Mouse (Mus musculus) stomach, embryonic 16.5 days (tissue): Measurements from ENCODE around the gene Atp6v0d1. TPM values are rescaled to one million over a fixed set of nuclear protein-coding genes. Genes with fewer than 3 reads are reported as not detected.

Experiments used
- ATAC-seq: fragments of 200-750 bp; cut with Nextera tagmentation; 2 replicates; pipeline ENCODE4 v1.8.0; 2017; ENCODE audit warnings: moderate number of reproducible peaks, moderate TSS enrichment; ENCODE audit not compliant: insufficient read depth, low FRiP score
- H3K27ac ChIP-seq: fragments of 300-500 bp; sonication (generic); 2 replicates; pipeline ENCODE4 v1.5.1; 2014; ENCODE audit warnings: low read length
- H3K27me3 ChIP-seq: fragments of 300-500 bp; sonication (generic); 2 replicates; pipeline ENCODE4 v1.6.1; 2014; ENCODE audit warnings: low read length, control low read depth, mixed read lengths; ENCODE audit not compliant: control insufficient read depth, insufficient read depth
- H3K36me3 ChIP-seq: fragments of 300-500 bp; sonication (generic); 2 replicates; pipeline ENCODE4 v1.6.1; 2014; ENCODE audit warnings: low read length; ENCODE audit not compliant: control insufficient read depth, insufficient read depth
- H3K4me1 ChIP-seq: fragments of 300-500 bp; sonication (generic); 2 replicates; pipeline ENCODE4 v1.6.1; 2014; ENCODE audit warnings: low read length, control low read depth, mixed read lengths; ENCODE audit not compliant: control insufficient read depth, insufficient read depth
- H3K4me2 ChIP-seq: fragments of 300-500 bp; sonication (generic); 2 replicates; pipeline ENCODE4 v1.6.1; 2014; ENCODE audit warnings: low read depth, low read length, mixed read lengths
- H3K4me3 ChIP-seq: fragments of 300-500 bp; sonication (generic); replicated peaks from 2 replicates; pipeline ENCODE4 v1.5.1; 2014; ENCODE audit warnings: mild to moderate bottlenecking, low read length
- H3K9ac ChIP-seq: fragments of 300-500 bp; sonication (generic); 2 replicates; pipeline ENCODE4 v1.6.1; 2014; ENCODE audit warnings: low read length
- H3K9me3 ChIP-seq: fragments of 300-500 bp; sonication (generic); replicated peaks from 2 replicates; pipeline ENCODE4 v1.6.1; 2016; ENCODE audit warnings: low read length, control low read depth; ENCODE audit not compliant: control insufficient read depth
- WGBS: fragments of 180-500 bp; shearing (Covaris S2); extraction: QIAGEN DNeasy Blood & Tissue Kit; methylation state at CpG from one replicate; pipeline ENCODE4 v1.1.7; 2014; 5-methylcytosine and 5-hydroxymethylcytosine counted together
- polyA plus RNA-seq: library from polyadenylated mRNA; unstranded; fragments of >200 nt; fragmentation: Nextera tagmentation; extraction: Ambion mirVana; gene quantifications from 2 replicates; pipeline ENCODE4 v1.2.1, GENCODE M21; 2015

Atp6v0d1 gene
- polyA plus RNA-seq, 1 experiment from 2014 or later = 83.5 TPM

GRCm38 (mm10) chr8:105521061-105521460 lies 44.8 kb downstream of the Atp6v0d1 start:
- no peak overlapping the region for H3K4me3 ChIP-seq
- no peaks in the 10 kb centered on the region; the same call in 1 of the 2 replicates for H3K27me3 ChIP-seq
- H3K27ac ChIP-seq = no peak overlapping the region
- H3K9ac ChIP-seq = no peak overlapping the region
- H3K9me3 ChIP-seq = no peaks in the 10 kb centered on the region
- no peaks in the 10 kb centered on the region for H3K36me3 ChIP-seq
- H3K4me1 ChIP-seq = peaks cover 26% of the 10 kb centered on the region
- 11% methylated on average over 3 of the region's 3 CpGs for WGBS
- ATAC-seq = no peak
- H3K4me2 ChIP-seq = no peak overlapping the region

- H3K27ac ChIP-seq = no peak overlapping the region
- H3K36me3 ChIP-seq = no peaks in the 10 kb centered on the region
- H3K9ac ChIP-seq = no peak overlapping the region
- ATAC-seq = no peak
- WGBS = 44% methylated on average over 5 of the region's 5 CpGs
- H3K4me2 ChIP-seq = no peak overlapping the region
- H3K4me1 ChIP-seq = peaks cover 31% of the 10 kb centered on the region
- H3K4me3 ChIP-seq = no peak overlapping the region
- H3K9me3 ChIP-seq = no peaks in the 10 kb centered on the region
- no peaks in the 10 kb centered on the region; the same call in 1 of the 2 replicates for H3K27me3 ChIP-seq
Observed at GRCm38 (mm10) chr8:105520521-105520920, 45.3 kb downstream of the Atp6v0d1 start.

- 12% methylated on average over 2 of the region's 2 CpGs for WGBS
- peaks cover 31% of the 10 kb centered on the region for H3K4me1 ChIP-seq
Observed at GRCm38 (mm10) chr8:105519591-105519990, 46.3 kb downstream of the Atp6v0d1 start.

GRCm38 (mm10) chr8:105518436-105519313 lies 47.2 kb downstream of the Atp6v0d1 start, which contains the start of gene Hsd11b2:
Gene Hsd11b2 (plus strand): TSS chr8:105518755.
- WGBS = under 1% methylated on average over 68 of the region's 68 CpGs
- ATAC-seq = peak; percentile 34
- Histone ChIP-seq H3K27ac (no peak within 1 kb of the TSS), H3K36me3 (no peaks in the 10 kb centered on the region), H3K4me2 (peak within 1 kb of the TSS; percentile 99), H3K4me3 (peak within 1 kb of the TSS; percentile 53), H3K9ac (peak within 1 kb of the TSS; percentile 60), H3K9me3 (no peaks in the 10 kb centered on the region), H3K27me3 (no peaks in the 10 kb centered on the region; the same call in 1 of the 2 replicates), H3K4me1 (peaks cover 31% of the 10 kb centered on the region)

More at GRCm38 (mm10) chr8:105519591-105519990, 46.3 kb downstream of the Atp6v0d1 start:
- H3K9me3 ChIP-seq = no peaks in the 10 kb centered on the region
- no peaks in the 10 kb centered on the region for H3K36me3 ChIP-seq
- no peak for ATAC-seq
- H3K4me2 ChIP-seq = peak overlapping the region; percentile 99; the same call in 1 of the 2 replicates
- H3K27ac ChIP-seq = no peak overlapping the region
- H3K4me3 ChIP-seq = peak overlapping the region; percentile 53
- no peaks in the 10 kb centered on the region; the same call in 1 of the 2 replicates for H3K27me3 ChIP-seq
- H3K9ac ChIP-seq = no peak overlapping the region

- Histone ChIP-seq H3K9ac (no peak overlapping the region), H3K27me3 (no peaks in the 10 kb centered on the region; the same call in 1 of the 2 replicates), H3K27ac (no peak overlapping the region), H3K9me3 (no peaks in the 10 kb centered on the region), H3K36me3 (no peaks in the 10 kb centered on the region), H3K4me1 (peaks cover 25% of the 10 kb centered on the region), H3K4me2 (no peak overlapping the region), H3K4me3 (no peak overlapping the region)
- ATAC-seq = no peak
- WGBS = 32% methylated on average over 8 of the region's 8 CpGs
Observed at GRCm38 (mm10) chr8:105517346-105517745, 48.5 kb downstream of the Atp6v0d1 start.

GRCm38 (mm10) chr8:105516018-105516645 lies 49.7 kb downstream of the Atp6v0d1 start:
- no peaks in the 10 kb centered on the region for H3K36me3 ChIP-seq
- H3K4me3 ChIP-seq = no peak overlapping the region
- no peak overlapping the region for H3K27ac ChIP-seq
- H3K27me3 ChIP-seq = no peaks in the 10 kb centered on the region; the same call in 1 of the 2 replicates
- H3K4me2 ChIP-seq = peak overlapping the region; percentile 36
- no peaks in the 10 kb centered on the region for H3K9me3 ChIP-seq
- WGBS = 14% methylated on average over 12 of the region's 12 CpGs
- peaks cover 25% of the 10 kb centered on the region for H3K4me1 ChIP-seq
- peak; percentile 27; the same call in 1 of the 2 replicates for ATAC-seq
- H3K9ac ChIP-seq = peak overlapping the region; percentile 26; the same call in 1 of the 2 replicates

- H3K27ac ChIP-seq = no peak overlapping the region
- H3K4me3 ChIP-seq = no peak overlapping the region
- H3K9me3 ChIP-seq = no peaks in the 10 kb centered on the region
- H3K4me1 ChIP-seq = peaks cover 29% of the 10 kb centered on the region
- H3K9ac ChIP-seq = no peak overlapping the region
- no peaks in the 10 kb centered on the region; the same call in 1 of the 2 replicates for H3K27me3 ChIP-seq
- no peaks in the 10 kb centered on the region for H3K36me3 ChIP-seq
- ATAC-seq = no peak
- 71% methylated on average over 5 of the region's 5 CpGs for WGBS
- no peak overlapping the region for H3K4me2 ChIP-seq
Observed at GRCm38 (mm10) chr8:105514656-105515055, 51.2 kb downstream of the Atp6v0d1 start.

- H3K9me3 ChIP-seq = no peaks in the 10 kb centered on the region
- no peak overlapping the region for H3K4me3 ChIP-seq
- H3K27ac ChIP-seq = no peak overlapping the region
- H3K27me3 ChIP-seq = no peaks in the 10 kb centered on the region; the same call in 1 of the 2 replicates
- H3K4me2 ChIP-seq = no peak overlapping the region
- 89% methylated on average over 6 of the region's 6 CpGs for WGBS
- peaks cover 29% of the 10 kb centered on the region for H3K4me1 ChIP-seq
- no peaks in the 10 kb centered on the region for H3K36me3 ChIP-seq
- ATAC-seq = no peak
- no peak overlapping the region for H3K9ac ChIP-seq
Observed at GRCm38 (mm10) chr8:105514194-105514593, 51.7 kb downstream of the Atp6v0d1 start.
